28 mouse cellular contexts compared by ENCODE assay signal in genomic region chr14:47107461-47107860, GRCm38 (mm10).
"Had no signal": no experiment of that assay in that cellular context is flagged by ENCODE, and none has a peak within 500 bp of the region (broad histone marks: within the 10 kb centered on the region; RNA-seq: fewer than 3 reads in every experiment).

No protein-coding gene starts in this region.

- H3K9me3 ChIP-seq: heart, embryonic 13.5 days; heart, embryonic 15.5 days; hindbrain, embryonic 13.5 days; hindbrain, embryonic 15.5 days; kidney, embryonic 15.5 days; limb, embryonic 10.5 days; limb, embryonic 12.5 days; liver, embryonic 12.5 days had no signal

- H3K36me3 ChIP-seq: hindbrain, embryonic 13.5 days; hindbrain, embryonic 15.5 days; kidney, embryonic 15.5 days; limb, embryonic 10.5 days; limb, embryonic 12.5 days; liver, embryonic 12.5 days had no signal

- H3K9ac ChIP-seq: heart, embryonic 13.5 days; heart, embryonic 15.5 days; hindbrain, embryonic 13.5 days; hindbrain, embryonic 15.5 days; kidney, embryonic 15.5 days; limb, embryonic 12.5 days; liver, embryonic 12.5 days; liver, embryonic 14.5 days had no signal

- ATAC-seq: hindbrain, postnatal 0 days; intestine, embryonic 16.5 days; liver, embryonic 12.5 days had no signal

- H3K4me2 ChIP-seq: heart, embryonic 11.5 days; heart, embryonic 13.5 days; heart, embryonic 15.5 days; hindbrain, embryonic 13.5 days; hindbrain, embryonic 15.5 days; kidney, embryonic 15.5 days; limb, embryonic 12.5 days; liver, embryonic 12.5 days had no signal

- H3K27me3 ChIP-seq: heart, embryonic 13.5 days; heart, embryonic 15.5 days; hindbrain, embryonic 13.5 days; hindbrain, embryonic 15.5 days; kidney, embryonic 15.5 days; limb, embryonic 12.5 days had no signal

- DNase-seq: gastrocnemius, adult 2 months; gastrocnemius, postnatal 10 days; gastrocnemius, postnatal 25 days; heart, adult 11 months; heart, adult 2 months; heart, postnatal 14 days; heart, postnatal 36 days; kidney, adult 11 months; kidney, adult 2 months; kidney, adult 9 months; kidney, postnatal 14 days; kidney, postnatal 36 days; layer of hippocampus, adult 9-11 months; liver had no signal

- H3K4me3 ChIP-seq: gastrocnemius, adult 2 months; heart, adult 2 months; heart, embryonic 13.5 days; heart, embryonic 15.5 days; hindbrain, embryonic 13.5 days; hindbrain, embryonic 15.5 days; kidney, embryonic 15.5 days; left cerebral cortex, adult 2 months; limb, embryonic 10.5 days; limb, embryonic 12.5 days; liver, embryonic 12.5 days had no signal

- H3K4me1 ChIP-seq: hindbrain, embryonic 15.5 days; liver, embryonic 12.5 days had no signal

- H3K27ac ChIP-seq: gastrocnemius, adult 2 months; heart, adult 2 months; heart, embryonic 13.5 days; heart, embryonic 15.5 days; hindbrain, embryonic 13.5 days; hindbrain, embryonic 15.5 days; hindbrain, postnatal 0 days; kidney, embryonic 15.5 days; kidney, postnatal 0 days; left cerebral cortex, adult 2 months; limb, embryonic 10.5 days; limb, embryonic 12.5 days; liver, embryonic 12.5 days; liver, embryonic 14.5 days had no signal
